Mouse (Mus musculus) kidney, adult 9 months (tissue): Measurements from ENCODE around the gene Usp47.

Experiments
- DNase-seq: peaks from one replicate; pipeline ENCODE4 v3.0.0; 2022

The Usp47 gene

GRCm38 (mm10) chr7:112158942-112159341 is 135.6 kb downstream of the Usp47 start, which contains the start of gene Dkk3:
Dkk3 (minus strand) TSS chr7:112159057.
- DNase-seq = no peak

DNA sequence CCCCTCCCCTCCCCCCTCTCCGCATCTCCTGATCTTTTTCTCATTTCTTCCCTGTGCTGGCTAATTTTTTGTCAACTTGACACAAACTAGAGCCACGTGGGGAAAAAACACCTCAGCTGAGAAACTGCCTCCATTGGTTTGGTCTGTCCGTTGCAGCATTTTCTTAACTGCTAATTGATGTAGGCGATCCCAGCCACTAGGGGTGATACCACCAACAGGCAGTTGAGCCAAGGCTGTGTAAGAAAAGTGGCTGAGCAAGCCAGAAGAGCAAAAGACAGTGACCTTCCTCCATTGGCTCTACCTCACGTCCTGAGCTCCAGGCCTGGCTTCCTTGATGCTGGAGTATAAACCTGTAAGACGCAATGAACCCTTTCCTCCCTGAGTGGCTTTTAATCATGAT is 136.5 kb downstream of the Usp47 start:
- DNase-seq = no peak
